In genomic region chr16:8737341-8737665, GRCm38 (mm10) we compare ENCODE assay signal across 8 mouse cellular contexts. TPM values are rescaled to one million over a fixed set of nuclear protein-coding genes. Genes with fewer than 3 reads are reported as not detected.
DNase-seq lines count a peak whose midpoint lies in the region; ATAC-seq and TF ChIP-seq lines count a peak whose summit lies in the region.

No protein-coding gene starts in this region.

- TF ChIP-seq POLR2A in thymus, adult 2 months (IDR thresholded peaks at IDR 0.05; ENCODE audit: control insufficient read depth, extremely low read depth, insufficient read depth, low read length, poor library complexity) = no peak

- peak overlapping the region; percentile 97 for H3K9ac ChIP-seq in liver, embryonic 11.5 days (ENCODE audit: low read depth, low read length)

- peak overlapping the region; percentile 99 for H3K4me2 ChIP-seq in liver, embryonic 11.5 days

- H3K36me3 ChIP-seq in thymus, adult 2 months (ENCODE audit: control insufficient read depth, insufficient read depth, low read length) = no peaks in the 10 kb centered on the region
- no peaks in the 10 kb centered on the region for H3K36me3 ChIP-seq in liver, embryonic 11.5 days (ENCODE audit: control insufficient read depth, insufficient read depth, low read length)

- no peak for ATAC-seq in liver, embryonic 11.5 days (replicated peaks; ENCODE audit: low FRiP score)

- under 1% methylated on average over 11 of the region's 11 CpGs for WGBS in thymus, adult 2 months
- under 1% methylated on average over 11 of the region's 11 CpGs for whole genome bisulfite sequencing in liver, embryonic 11.5 days

- TF ChIP-seq CTCF in thymus, adult 2 months (IDR thresholded peaks at IDR 0.05; ENCODE audit: borderline replicate concordance, control insufficient read depth, extremely low read depth, insufficient read depth, low read length, poor library complexity) = no peak

- H3K27ac ChIP-seq in thymus, adult 2 months (ENCODE audit: control insufficient read depth, insufficient read depth, low read length) = peak overlapping the region; percentile 71
- H3K27ac ChIP-seq in liver, embryonic 11.5 days (ENCODE audit: low read depth, low read length) = peak overlapping the region; percentile 95

- peak overlapping the region; percentile 94 for H3K4me3 ChIP-seq in thymus, adult 2 months (ENCODE audit: control insufficient read depth, insufficient read depth, low read length)
- H3K4me3 ChIP-seq in liver, embryonic 11.5 days (ENCODE audit: low read depth, low read length) = peak overlapping the region; percentile 97

- DNase-seq in embryo, embryonic 11 days = peak; percentile 25
- DNase-seq in embryo, embryonic 9.5 days (ENCODE audit: extremely low spot score) = no peak
- DNase-seq in thymus, adult 2 months = no peak
- DNase-seq in thymus, adult 18-20 months = no peak
- no peak for DNase-seq in liver, embryonic 11.5 days (ENCODE audit: low spot score)
- no peak for DNase-seq in right cerebral cortex, postnatal 25 days
- no peak for DNase-seq in adipocyte (ENCODE audit: low spot score)
- DNase-seq in ovary, adult 18-20 months (ENCODE audit: low spot score) = no peak

- peaks cover 28% of the 10 kb centered on the region for H3K4me1 ChIP-seq in thymus, adult 2 months (replicated peaks; ENCODE audit: control insufficient read depth, insufficient read depth, low read length)
- peaks cover 29% of the 10 kb centered on the region for H3K4me1 ChIP-seq in liver, embryonic 11.5 days (replicated peaks; ENCODE audit: control insufficient read depth, insufficient read depth, low read length)

- no peaks in the 10 kb centered on the region for H3K9me3 ChIP-seq in liver, embryonic 11.5 days (ENCODE audit: control insufficient read depth, low read length)

- no peaks in the 10 kb centered on the region for H3K27me3 ChIP-seq in thymus, adult 2 months (ENCODE audit: control insufficient read depth, insufficient read depth, low read length)
- no peaks in the 10 kb centered on the region for H3K27me3 ChIP-seq in liver, embryonic 11.5 days (replicated peaks; ENCODE audit: control insufficient read depth, insufficient read depth, low read length)

RNA-seq across cellular contexts. Expression of gene Usp7, which starts 54.8 kb away (rescaled TPM):
- polyA plus RNA-seq in thymus, adult 2 months (2012; rRNA removed) = 81.7 and 94.8 TPM in 2 replicates
- 34.6 and 43.3 TPM in 2 replicates for polyA plus RNA-seq in liver, embryonic 11.5 days (2014; fragmentation: Nextera tagmentation; extraction: Ambion mirVana)

RNA-seq across cellular contexts. Expression of gene Gm5767, which starts 56.7 kb away (rescaled TPM):
- polyA plus RNA-seq in thymus, adult 2 months (2012; rRNA removed) = 1.1 TPM in 1 of 2 replicates, not detected in the other
- polyA plus RNA-seq in liver, embryonic 11.5 days (2014; fragmentation: Nextera tagmentation; extraction: Ambion mirVana) = not detected in 2 replicates
